Mouse (Mus musculus) kidney, embryonic 15.5 days (tissue): ENCODE results near the gene Tead1. TPM values are rescaled to one million over a fixed set of nuclear protein-coding genes. Genes with fewer than 3 reads are reported as not detected.
A peak's percentile ranks its signal among the peaks of the same experiment; 100 is the strongest.

Experiments used
- ATAC-seq: fragments of 200-750 bp; cut with Nextera tagmentation; replicated peaks from 2 replicates; pipeline ENCODE4 v1.8.0; 2017; ENCODE audit warnings: moderate TSS enrichment; ENCODE audit not compliant: low FRiP score
- H3K27ac ChIP-seq: fragments of 300-500 bp; sonication (generic); 2 replicates; pipeline ENCODE4 v1.5.1; 2015; ENCODE audit warnings: mild to moderate bottlenecking, inconsistent platforms
- H3K27me3 ChIP-seq: fragments of 300-500 bp; sonication (generic); 2 replicates; pipeline ENCODE4 v1.6.1; 2015; ENCODE audit warnings: inconsistent platforms
- H3K36me3 ChIP-seq: fragments of 300-500 bp; sonication (generic); 2 replicates; pipeline ENCODE4 v1.6.1; 2015; ENCODE audit warnings: inconsistent platforms
- H3K4me1 ChIP-seq: fragments of 300-500 bp; sonication (generic); 2 replicates; pipeline ENCODE4 v1.6.1; 2015; ENCODE audit warnings: inconsistent platforms
- H3K4me2 ChIP-seq: fragments of 300-500 bp; sonication (generic); 2 replicates; pipeline ENCODE4 v1.6.1; 2015; ENCODE audit warnings: moderate library complexity, mild to moderate bottlenecking, inconsistent platforms
- H3K4me3 ChIP-seq: fragments of 300-500 bp; sonication (generic); replicated peaks from 2 replicates; pipeline ENCODE4 v1.5.1; 2015; ENCODE audit warnings: mild to moderate bottlenecking, inconsistent platforms
- H3K9ac ChIP-seq: fragments of 300-500 bp; sonication (generic); 2 replicates; pipeline ENCODE4 v1.6.1; 2015; ENCODE audit warnings: mild to moderate bottlenecking, inconsistent platforms
- H3K9me3 ChIP-seq: fragments of 300-500 bp; sonication (generic); replicated peaks from 2 replicates; pipeline ENCODE4 v1.6.1; 2016; ENCODE audit warnings: inconsistent platforms
- WGBS: fragments of 180-500 bp; shearing (Covaris S2); methylation state at CpG from one replicate; pipeline ENCODE4 v1.1.7; 2015; ENCODE audit warnings: mixed read lengths; 5-methylcytosine and 5-hydroxymethylcytosine counted together
- polyA plus RNA-seq: library from polyadenylated mRNA; unstranded; fragments of >200 nt; fragmentation: Nextera tagmentation; extraction: Ambion mirVana; gene quantifications from 2 replicates; pipeline ENCODE4 v1.2.1, GENCODE M21; 2015

The Tead1 gene
- polyA plus RNA-seq, 1 experiment from 2014 or later: 30.4 TPM

DNA sequence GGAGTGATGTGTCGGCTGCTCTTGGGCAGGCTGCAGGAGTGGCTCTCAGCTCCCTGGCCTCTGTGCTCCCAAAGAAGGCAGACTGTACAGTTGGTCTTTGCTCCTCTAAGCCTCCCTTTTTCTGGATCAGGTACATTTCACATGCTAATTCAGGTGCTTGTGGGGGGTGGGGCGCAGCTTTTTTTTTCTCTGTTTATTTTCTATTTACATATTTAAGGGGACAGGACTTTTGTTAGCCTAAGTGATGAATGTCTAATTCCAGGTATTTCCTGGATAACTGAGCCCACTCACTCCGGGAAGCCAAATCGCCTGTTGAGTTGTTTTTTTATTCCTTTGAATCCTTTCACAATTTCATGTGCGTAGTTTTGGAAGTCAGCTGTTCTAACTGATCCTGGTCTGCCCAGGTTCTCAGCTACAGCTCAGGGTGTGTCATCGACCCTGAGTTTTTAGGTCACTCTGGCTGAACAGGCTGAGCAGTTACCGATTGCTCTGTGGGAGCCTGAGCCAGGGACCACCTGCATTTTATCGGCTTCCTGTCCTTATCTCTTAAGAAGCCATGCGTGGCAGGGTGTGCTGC, 9.4 kb downstream of the Tead1 start:
- WGBS: 33% methylated on average over 9 of the region's 9 CpGs
- Histone ChIP-seq H3K4me1 (peaks cover 96% of the 10 kb centered on the region), H3K27ac (peak overlapping the region; percentile 81), H3K27me3 (no peaks in the 10 kb centered on the region), H3K4me2 (peak overlapping the region; percentile 32), H3K36me3 (no peaks in the 10 kb centered on the region), H3K9me3 (no peaks in the 10 kb centered on the region), H3K4me3 (no peak overlapping the region), H3K9ac (no peak overlapping the region)
- no peak for ATAC-seq

DNA sequence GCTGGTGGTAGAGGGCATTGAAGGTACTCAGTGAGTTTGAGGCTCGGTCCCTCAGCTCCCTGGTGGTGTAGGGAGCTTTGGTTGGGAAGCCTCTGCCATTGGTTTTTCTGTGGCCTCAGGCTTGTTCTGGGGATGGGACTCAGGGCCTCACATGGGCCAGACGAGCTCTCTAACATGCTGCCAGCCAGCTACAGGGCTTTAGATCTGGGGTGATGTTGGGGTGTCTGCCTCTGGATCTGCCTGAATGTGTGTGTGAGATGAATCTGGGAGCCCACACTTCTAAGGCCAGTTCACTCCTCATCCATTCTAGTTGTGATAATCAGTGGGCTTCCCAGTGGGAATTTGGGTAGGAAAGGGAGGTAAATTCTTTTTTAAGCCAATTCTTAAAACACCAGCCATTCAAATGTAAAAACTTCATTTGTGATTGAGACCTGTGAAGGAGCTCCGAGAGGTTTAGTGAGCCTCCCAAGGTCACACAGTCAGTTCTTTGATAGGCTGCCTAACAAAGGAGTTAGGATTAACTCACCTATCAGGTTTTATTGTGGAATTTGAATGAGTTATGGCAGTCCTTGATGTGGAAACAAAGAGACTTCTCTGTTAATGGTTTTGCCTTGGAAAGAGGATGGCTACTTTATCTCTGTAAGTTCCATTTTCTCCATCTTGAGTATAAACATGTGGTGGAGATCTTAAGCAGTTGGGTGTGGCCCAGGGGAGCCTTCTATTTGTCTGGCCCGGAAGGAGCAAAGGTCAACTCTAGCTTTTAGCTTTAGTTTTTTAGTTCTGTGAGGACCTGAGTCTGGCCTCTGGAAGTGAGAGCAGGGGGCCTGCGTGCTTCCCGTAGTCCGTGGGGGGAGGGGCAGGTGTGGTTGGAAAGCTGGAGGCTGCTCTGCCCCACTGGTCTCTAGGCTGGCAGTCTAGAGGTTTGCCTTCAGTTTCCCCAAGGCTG, 12.0 kb downstream of the Tead1 start:
- Histone ChIP-seq H3K4me2 (no peak overlapping the region), H3K27ac (peak overlapping the region; percentile 11)
- peak; percentile 24; the same call in 1 of the 2 replicates for ATAC-seq

DNA sequence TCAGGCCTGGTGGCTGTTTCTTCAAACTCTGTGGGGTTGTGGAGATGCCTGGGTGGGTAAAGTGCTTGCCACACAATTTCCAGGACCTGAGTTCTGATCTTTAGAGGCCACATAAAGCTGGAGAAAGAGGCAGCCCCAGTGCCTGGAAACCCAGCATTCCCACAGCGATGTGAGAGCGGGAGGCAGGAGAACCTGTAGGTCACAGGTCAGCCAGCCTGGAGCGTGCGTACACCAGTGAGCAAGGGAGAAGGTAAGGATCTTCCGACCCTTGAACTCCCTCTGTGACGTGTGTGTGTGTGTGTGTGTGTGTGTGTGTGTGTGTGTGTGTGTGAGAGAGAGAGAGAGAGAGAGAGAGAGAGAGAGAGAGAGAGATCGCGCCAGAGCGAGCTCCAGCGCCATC, 14.4 kb downstream of the Tead1 start:
- Histone ChIP-seq H3K4me2 (no peak overlapping the region), H3K36me3 (no peaks in the 10 kb centered on the region), H3K4me3 (no peak overlapping the region), H3K9me3 (no peaks in the 10 kb centered on the region), H3K4me1 (peaks cover 99% of the 10 kb centered on the region), H3K27ac (no peak overlapping the region), H3K27me3 (no peaks in the 10 kb centered on the region), H3K9ac (no peak overlapping the region)
- no peak for ATAC-seq
- WGBS: 68% methylated on average over 10 of the region's 10 CpGs

More for the DNA sequence above, 12.0 kb downstream of the Tead1 start:
- H3K9me3 ChIP-seq: no peaks in the 10 kb centered on the region
- no peak overlapping the region for H3K4me3 ChIP-seq
- H3K9ac ChIP-seq: no peak overlapping the region
- 24% methylated on average over 7 of the region's 7 CpGs for WGBS
- H3K36me3 ChIP-seq: no peaks in the 10 kb centered on the region
- H3K27me3 ChIP-seq: no peaks in the 10 kb centered on the region
- H3K4me1 ChIP-seq: peaks cover 97% of the 10 kb centered on the region

DNA sequence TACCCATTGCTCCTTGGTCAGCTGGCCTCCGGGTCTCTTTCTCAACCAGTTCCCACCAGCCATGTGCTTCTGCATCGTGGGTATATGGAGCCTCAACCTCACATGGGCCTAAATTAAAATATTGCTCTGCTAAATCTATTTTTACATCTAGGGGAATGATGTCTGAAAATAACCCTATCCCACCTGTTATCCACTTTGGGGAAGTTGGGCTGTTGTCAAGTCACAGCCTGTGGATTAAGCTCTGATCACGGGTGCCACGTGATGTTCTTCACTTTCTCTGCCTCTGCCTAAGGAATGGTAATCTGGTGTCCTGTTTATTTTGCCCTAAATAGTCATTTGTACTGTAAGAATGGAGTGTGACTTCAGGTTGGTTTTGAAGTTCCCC, 17.7 kb downstream of the Tead1 start:
- ATAC-seq: no peak
- peaks cover 86% of the 10 kb centered on the region for H3K4me1 ChIP-seq
- no peaks in the 10 kb centered on the region for H3K36me3 ChIP-seq
- no peak overlapping the region for H3K4me3 ChIP-seq
- peak overlapping the region; percentile 94 for H3K27ac ChIP-seq
- H3K27me3 ChIP-seq: no peaks in the 10 kb centered on the region
- H3K9me3 ChIP-seq: no peaks in the 10 kb centered on the region
- WGBS: 41% methylated on average over 4 of the region's 4 CpGs
- peak overlapping the region; percentile 50 for H3K4me2 ChIP-seq
- no peak overlapping the region for H3K9ac ChIP-seq

GRCm38 (mm10) chr7:112697162-112697841, 18.2 kb downstream of the Tead1 start:
- Histone ChIP-seq H3K9ac (peak overlapping the region; percentile 28; the same call in 1 of the 2 replicates), H3K4me2 (peak overlapping the region; percentile 50), H3K27ac (peak overlapping the region; percentile 94), H3K4me3 (no peak overlapping the region), H3K4me1 (peaks cover 81% of the 10 kb centered on the region), H3K27me3 (no peaks in the 10 kb centered on the region), H3K36me3 (no peaks in the 10 kb centered on the region), H3K9me3 (no peaks in the 10 kb centered on the region)
- ATAC-seq: peak; percentile 72
- WGBS: 5% methylated on average over 10 of the region's 10 CpGs

- Histone ChIP-seq H3K27me3 (no peaks in the 10 kb centered on the region), H3K4me3 (no peak overlapping the region), H3K27ac (peak overlapping the region; percentile 66), H3K36me3 (0 out of 2 replicates have a peak, but pooled peaks cover 6% of the 10 kb centered on the region), H3K4me1 (peaks cover 54% of the 10 kb centered on the region), H3K4me2 (no peak overlapping the region), H3K9ac (no peak overlapping the region), H3K9me3 (no peaks in the 10 kb centered on the region)
- 40% methylated on average over 5 of the region's 5 CpGs for WGBS
- peak; percentile 45; the same call in 1 of the 2 replicates for ATAC-seq
These were observed 21.0 kb downstream of the Tead1 start for GRCm38 (mm10) chr7:112700082-112700481.

GRCm38 (mm10) chr7:112703341-112703740, 24.2 kb downstream of the Tead1 start:
- 82% methylated on average over 4 of the region's 4 CpGs for WGBS
- H3K9me3 ChIP-seq: no peaks in the 10 kb centered on the region
- H3K4me3 ChIP-seq: no peak overlapping the region

GRCm38 (mm10) chr7:112705870-112706269, 26.8 kb downstream of the Tead1 start:
- no peaks in the 10 kb centered on the region for H3K27me3 ChIP-seq
- 0 out of 2 replicates have a peak, but pooled peaks cover 6% of the 10 kb centered on the region for H3K36me3 ChIP-seq
- H3K9ac ChIP-seq: no peak overlapping the region
- H3K9me3 ChIP-seq: no peaks in the 10 kb centered on the region
- no peak overlapping the region for H3K4me3 ChIP-seq
- H3K4me2 ChIP-seq: no peak overlapping the region
- no peak for ATAC-seq
- WGBS: 33% methylated on average over 9 of the region's 9 CpGs
- H3K27ac ChIP-seq: 0 out of 2 replicates have a peak overlapping the region, but pooled peaks have one; percentile 19
- H3K4me1 ChIP-seq: peaks cover 48% of the 10 kb centered on the region

More at GRCm38 (mm10) chr7:112703341-112703740, 24.2 kb downstream of the Tead1 start:
- Histone ChIP-seq H3K4me1 (peaks cover 44% of the 10 kb centered on the region), H3K36me3 (0 out of 2 replicates have a peak, but pooled peaks cover 6% of the 10 kb centered on the region), H3K27me3 (no peaks in the 10 kb centered on the region), H3K4me2 (no peak overlapping the region), H3K9ac (no peak overlapping the region), H3K27ac (no peak overlapping the region)
- no peak for ATAC-seq

- peaks cover 57% of the 10 kb centered on the region for H3K4me1 ChIP-seq
- H3K4me3 ChIP-seq: no peak overlapping the region
- 42% methylated on average over 3 of the region's 4 CpGs for WGBS
- H3K9me3 ChIP-seq: no peaks in the 10 kb centered on the region
- 0 out of 2 replicates have a peak, but pooled peaks cover 6% of the 10 kb centered on the region for H3K36me3 ChIP-seq
- no peak overlapping the region for H3K4me2 ChIP-seq
- H3K27me3 ChIP-seq: no peaks in the 10 kb centered on the region
- ATAC-seq: no peak
- no peak overlapping the region for H3K27ac ChIP-seq
- H3K9ac ChIP-seq: no peak overlapping the region
These were observed 27.6 kb downstream of the Tead1 start for GRCm38 (mm10) chr7:112706756-112707155.

DNA sequence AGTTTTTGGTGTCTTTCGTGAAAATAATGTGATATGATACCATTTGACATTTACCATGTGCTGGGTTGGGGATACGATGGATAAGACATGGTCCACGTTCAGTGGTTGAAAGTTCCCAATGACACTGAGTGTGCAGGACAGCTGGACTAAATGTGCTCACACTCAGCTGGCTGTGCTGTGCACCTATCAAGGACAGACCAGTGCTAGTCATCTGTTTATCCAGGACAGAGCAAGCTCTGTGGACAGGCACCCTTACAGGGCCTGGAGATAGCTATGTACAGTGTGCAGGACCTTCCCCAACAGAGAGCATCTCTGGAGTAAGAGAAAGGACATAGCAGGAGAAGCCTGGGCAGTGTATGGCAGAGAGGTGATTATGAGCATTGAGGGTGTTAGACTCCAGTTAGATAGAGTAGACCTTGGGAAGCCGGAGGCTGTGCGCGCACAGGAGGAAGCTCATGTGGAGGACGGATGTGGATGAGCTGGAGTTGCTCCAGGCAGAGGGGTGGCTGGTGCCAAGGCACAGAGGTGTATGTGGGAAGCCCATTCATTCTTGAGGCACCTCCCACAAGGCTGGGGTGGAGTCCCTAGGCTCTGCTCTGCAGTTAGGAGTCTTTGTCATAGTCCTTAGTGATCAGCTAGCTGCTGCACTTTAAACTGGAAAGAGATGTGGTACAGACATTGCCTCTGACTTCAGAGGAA, 31.4 kb downstream of the Tead1 start:
- 0 out of 2 replicates have a peak, but pooled peaks have one; percentile 20 for ATAC-seq
- no peaks in the 10 kb centered on the region for H3K36me3 ChIP-seq
- H3K27ac ChIP-seq: no peak overlapping the region
- H3K9ac ChIP-seq: no peak overlapping the region
- H3K27me3 ChIP-seq: no peaks in the 10 kb centered on the region
- no peaks in the 10 kb centered on the region for H3K9me3 ChIP-seq
- H3K4me1 ChIP-seq: peaks cover 87% of the 10 kb centered on the region
- 82% methylated on average over 7 of the region's 7 CpGs for WGBS
- H3K4me2 ChIP-seq: no peak overlapping the region
- H3K4me3 ChIP-seq: no peak overlapping the region

DNA sequence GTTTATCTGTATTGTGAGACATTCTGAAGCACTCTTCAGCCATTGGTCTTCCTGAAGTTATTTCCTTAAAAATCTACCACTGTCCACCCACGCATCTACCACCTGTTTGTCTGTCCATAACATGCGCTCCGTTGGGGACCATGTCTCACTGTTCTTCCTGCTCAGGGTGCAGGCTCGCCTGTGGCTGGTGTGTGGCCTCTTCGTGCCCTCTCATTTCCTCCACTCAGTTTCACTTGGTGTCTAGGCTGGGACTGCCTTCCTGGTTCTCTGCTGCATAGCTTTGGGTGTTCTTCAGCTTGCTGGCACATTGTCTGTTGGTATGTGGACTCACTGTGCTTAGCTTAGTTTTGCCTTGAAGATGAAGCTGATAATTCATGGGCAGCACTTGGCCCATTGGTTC, 32.9 kb downstream of the Tead1 start:
- Histone ChIP-seq H3K27me3 (no peaks in the 10 kb centered on the region), H3K36me3 (no peaks in the 10 kb centered on the region), H3K9me3 (no peaks in the 10 kb centered on the region), H3K27ac (no peak overlapping the region), H3K4me1 (peaks cover 91% of the 10 kb centered on the region), H3K9ac (no peak overlapping the region), H3K4me3 (no peak overlapping the region), H3K4me2 (no peak overlapping the region)
- WGBS: 76% methylated on average over 5 of the region's 5 CpGs
- no peak for ATAC-seq
